Mouse (Mus musculus): ENCODE results near the gene Rgl1.

- TF ChIP-seq POLR2A (IDR thresholded peaks at IDR 0.05; ENCODE audit: control insufficient read depth, extremely low read depth, insufficient read depth, low read length, poor library complexity) (no peak), CTCF (IDR thresholded peaks at IDR 0.05; ENCODE audit: borderline replicate concordance, control insufficient read depth, extremely low read depth, insufficient read depth, low read length, poor library complexity) (no peak)
These were observed 24.1 kb upstream of the Rgl1 start for GRCm38 (mm10) chr1:152790254-152790653.
